Mouse (Mus musculus): ENCODE measurements around the gene Arpp21.

Gene Arpp21

DNA sequence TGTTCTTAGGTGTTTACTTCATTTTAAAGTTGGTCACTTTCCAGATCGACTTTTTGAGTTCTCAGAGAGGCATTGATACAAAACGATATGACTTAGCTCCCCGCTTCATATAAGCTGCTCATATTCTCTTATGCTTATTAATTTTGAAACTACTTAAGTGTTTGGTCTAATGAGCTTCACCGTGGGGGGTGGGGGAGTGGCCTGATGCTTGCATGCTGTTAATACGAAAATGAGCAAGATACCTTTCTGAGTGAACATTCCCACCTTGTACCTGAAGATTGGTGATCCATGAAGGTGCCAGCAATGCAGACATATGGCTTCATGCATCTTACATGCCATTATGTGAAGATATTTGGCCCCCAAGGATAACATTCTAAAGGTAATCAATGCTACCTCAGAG, 4.4 kb downstream of the Arpp21 start:
- no peak for DNase-seq (ENCODE audit: low read depth, low spot score)

DNA sequence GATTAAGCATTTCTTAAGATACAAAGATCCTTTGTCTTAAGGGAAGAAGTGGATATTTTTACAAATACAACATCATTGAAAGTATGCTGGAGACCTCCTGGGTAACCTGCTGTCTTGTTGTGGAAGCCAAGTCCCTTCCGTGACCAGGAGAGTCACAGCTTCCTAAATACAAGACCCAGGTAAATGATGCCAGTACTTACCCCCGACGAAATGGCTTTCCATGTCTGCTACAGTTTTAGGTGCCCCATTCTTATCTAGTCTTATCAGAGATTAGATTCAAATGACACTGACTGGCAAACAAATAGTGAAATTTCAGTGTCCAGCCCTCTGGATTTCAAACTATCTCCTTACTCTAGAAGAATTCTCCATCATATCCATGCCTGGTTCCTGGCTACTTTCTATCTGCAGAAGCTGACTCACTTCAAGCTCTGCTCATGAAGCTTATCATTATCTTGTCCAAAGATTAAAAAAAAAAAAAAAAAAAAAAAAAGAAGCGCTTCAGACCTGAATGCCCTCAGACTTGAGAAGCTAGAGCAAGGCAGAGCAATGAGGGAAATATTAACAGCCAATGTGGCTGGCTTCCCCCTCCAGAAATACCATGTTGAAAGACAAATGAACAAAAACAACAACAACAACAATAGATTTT, 4.9 kb downstream of the Arpp21 start:
- no peak for DNase-seq (ENCODE audit: low read depth, low spot score)

DNA sequence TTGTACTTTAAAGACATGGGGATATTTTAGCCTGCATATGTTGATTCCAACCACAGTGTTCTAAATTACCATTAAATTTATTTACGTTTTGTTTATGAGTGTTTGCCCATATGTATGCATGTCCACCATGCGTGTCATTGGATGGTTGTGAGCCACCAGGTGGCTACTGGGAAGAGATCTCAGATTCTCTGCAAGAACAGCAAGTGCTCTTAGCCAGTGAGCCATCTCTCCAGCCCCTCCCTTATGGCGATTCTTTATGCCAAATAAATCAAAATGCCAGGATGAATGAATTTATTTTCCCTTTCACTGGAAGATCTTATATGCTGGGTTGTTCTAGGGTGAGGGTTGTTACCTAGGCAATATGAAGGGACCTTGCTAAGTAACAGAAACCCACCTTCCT, 7.3 kb downstream of the Arpp21 start:
- DNase-seq (ENCODE audit: low read depth, low spot score), result no peak

DNA sequence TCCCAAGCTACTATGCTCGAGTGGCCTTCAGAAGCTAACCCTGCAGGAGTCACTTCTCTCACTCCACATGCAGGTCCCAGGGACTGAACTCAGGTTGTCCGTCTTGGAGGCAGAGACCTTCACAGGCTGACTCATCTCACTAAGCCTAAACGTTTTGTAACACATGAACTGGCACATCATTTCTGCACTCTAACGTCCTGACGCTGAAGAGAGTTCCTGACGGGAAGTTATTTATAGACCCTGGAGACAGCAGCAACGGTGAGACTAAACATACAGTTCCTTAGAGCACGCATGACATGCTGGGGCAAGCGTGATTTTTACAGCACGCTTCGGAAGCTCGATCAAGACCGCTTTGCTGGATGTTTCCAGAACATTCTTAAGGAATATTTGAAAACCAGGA, 8.6 kb downstream of the Arpp21 start:
- no peak for DNase-seq (ENCODE audit: low read depth, low spot score)

DNA sequence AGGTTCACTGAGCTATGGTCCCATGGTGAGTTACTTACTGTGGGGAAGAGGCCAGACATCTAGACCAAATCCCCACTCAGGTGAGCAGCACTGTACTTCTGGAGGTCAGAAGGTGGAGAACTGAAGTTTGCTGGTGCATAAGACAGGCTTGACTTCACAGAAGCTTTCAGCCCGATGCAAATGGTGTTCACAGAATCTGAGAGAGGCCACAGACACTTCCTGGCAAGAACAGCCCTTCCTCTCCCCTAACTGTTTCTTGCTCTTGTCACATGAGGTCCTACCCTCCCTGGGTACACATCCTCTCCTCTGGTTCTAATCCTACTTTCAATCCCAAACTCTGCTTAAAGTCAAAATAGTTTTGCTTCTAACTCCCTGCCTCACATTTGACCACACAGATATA, 9.2 kb downstream of the Arpp21 start:
- DNase-seq (ENCODE audit: low read depth, low spot score), result no peak

DNA sequence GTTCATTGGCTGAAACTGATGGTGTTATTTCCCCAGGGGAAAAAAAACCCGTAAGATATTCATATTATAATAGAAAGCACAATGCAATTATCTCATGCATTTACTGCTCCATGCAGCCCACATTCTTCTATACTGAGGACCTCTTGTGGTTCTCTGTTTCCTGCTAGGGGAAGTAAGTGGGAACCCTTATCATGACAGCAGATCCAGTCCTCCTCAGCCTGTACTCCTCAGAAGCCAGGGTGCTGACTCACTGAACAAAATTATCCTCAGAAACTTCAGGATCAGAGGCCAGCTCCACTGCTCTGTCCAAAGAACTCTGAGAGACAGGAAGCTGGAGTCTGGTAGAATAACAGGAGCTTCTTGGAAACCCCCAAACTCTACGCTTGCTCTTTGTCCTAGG, 10.7 kb downstream of the Arpp21 start:
- no peak for DNase-seq (ENCODE audit: low read depth, low spot score)

- DNase-seq (ENCODE audit: low read depth, low spot score), result no peak
Measured at GRCm38 (mm10) chr9:112219372-112219771, 16.4 kb downstream of the Arpp21 start.

GRCm38 (mm10) chr9:112218237-112218636, 17.5 kb downstream of the Arpp21 start:
- DNase-seq (ENCODE audit: low read depth, low spot score), result no peak

GRCm38 (mm10) chr9:112217161-112217560, 18.6 kb downstream of the Arpp21 start:
- no peak for DNase-seq (ENCODE audit: low read depth, low spot score)

DNA sequence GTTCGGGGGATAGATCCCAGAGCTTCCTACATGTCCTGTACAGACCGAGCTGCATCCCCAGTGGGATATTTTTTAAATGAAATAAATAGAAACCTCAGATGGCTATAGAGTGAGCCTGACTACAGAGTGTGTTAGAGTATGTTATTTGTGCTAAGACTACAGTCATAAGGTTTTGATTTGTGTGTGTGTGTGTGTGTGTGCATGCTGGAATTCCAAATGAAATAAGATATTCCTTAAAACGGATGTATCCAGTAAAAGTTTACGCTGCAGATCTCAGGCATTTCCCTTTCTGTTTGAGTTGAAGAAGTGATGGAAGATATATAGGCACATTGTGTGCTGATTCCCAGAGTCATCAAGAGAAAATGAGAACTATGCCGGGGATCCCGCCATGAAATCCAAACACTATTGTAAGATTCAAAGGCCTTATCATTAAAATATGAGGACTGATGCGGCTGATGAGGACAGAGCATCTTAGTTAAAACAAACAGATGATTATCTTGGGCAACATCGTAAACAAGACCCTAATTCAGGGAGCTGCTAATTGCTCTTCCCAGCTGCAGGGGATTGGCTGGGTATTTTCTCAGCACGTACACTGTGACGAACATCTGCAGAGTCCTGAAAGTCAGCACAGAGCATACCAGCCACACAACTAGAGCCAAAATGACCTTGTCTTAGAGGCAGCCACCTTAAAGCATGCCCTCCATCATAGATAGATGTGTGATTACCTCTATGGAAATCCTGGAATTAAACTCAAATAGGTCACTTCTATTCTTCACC, 20.5 kb downstream of the Arpp21 start:
- DNase-seq (ENCODE audit: low read depth, low spot score), result no peak

DNA sequence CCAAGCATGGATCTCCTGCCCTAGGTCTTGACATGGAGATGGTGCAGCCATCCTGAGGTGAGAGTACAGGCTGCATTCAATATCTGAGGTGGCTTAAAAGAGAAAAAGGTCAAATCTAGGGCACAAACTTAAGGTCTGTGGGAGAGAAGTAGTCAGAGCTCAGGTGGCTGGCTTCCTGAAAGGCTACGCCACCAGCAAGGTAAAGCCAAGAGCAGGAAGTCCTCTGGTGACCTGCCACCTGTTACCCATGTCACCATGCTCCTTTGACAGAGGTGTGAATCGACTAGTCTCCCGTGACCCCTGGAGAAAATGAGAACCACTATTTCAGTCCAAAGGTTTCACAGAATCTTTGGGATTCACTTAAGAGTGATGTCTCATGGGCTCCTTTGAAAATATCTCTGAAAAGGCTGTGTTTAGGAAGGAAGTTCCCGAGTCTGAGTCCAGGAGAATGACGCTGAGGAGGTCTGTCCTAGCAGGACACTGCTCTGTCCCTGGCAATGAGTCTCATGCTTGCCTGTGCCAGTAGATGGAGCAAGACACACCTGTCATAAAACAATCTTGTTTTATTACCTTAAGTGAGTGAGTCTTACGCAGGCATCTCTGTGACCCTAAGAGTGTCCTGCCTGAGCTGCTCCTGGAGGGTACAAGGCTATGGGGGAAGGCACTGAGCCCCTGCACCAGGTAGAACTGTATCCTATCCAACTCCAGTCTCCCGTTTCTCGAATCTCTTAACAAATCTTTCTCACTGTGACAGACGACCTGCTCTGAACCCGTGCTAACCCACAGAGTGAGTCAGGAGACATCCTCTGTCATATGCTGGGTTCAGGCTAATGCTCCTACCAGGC, 22.1 kb downstream of the Arpp21 start:
- DNase-seq (ENCODE audit: low read depth, low spot score), result no peak

GRCm38 (mm10) chr9:112209803-112210202, 25.9 kb downstream of the Arpp21 start:
- no peak for DNase-seq (ENCODE audit: low read depth, low spot score)

DNA sequence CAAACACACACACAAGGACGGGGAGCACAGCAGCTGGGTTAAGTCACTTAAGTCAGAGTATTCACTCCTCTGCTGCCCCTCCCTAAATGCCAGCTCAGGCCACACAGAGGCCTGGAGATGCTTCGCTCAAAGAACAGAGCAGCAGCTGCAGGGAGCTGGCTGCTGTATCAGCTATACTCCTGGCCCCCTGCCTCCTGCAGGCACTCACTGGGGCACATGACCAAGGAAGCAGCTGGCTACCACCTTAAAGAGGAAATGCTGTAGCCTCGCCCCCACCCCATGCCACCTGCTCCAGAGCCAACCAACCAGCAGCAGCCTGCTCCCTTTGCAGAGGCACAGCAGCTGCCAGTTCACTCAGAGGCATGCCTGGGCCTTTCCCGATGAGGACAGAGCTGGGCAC, 28.0 kb downstream of the Arpp21 start:
- no peak for DNase-seq (ENCODE audit: low read depth, low spot score)

DNA sequence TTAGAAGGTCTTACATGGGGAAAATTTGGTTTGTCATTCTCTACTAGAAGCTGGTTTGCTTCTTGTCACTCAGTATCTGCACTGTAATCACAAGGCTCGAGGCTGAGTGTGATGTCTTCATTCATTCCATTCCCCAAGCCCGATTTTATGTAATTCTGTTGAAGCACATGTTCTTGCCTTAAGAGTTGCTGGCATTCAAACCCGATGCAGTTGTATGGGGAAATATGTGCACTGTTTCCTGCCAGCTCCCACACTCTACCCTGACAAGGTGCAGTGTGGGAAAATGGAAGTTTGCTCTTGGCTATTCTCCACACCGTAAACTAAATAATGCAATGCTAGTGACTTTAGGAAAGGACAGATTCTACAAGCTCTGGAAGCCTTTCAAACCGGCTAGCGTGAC, 37.4 kb downstream of the Arpp21 start:
- no peak for DNase-seq (ENCODE audit: low read depth, low spot score)

DNA sequence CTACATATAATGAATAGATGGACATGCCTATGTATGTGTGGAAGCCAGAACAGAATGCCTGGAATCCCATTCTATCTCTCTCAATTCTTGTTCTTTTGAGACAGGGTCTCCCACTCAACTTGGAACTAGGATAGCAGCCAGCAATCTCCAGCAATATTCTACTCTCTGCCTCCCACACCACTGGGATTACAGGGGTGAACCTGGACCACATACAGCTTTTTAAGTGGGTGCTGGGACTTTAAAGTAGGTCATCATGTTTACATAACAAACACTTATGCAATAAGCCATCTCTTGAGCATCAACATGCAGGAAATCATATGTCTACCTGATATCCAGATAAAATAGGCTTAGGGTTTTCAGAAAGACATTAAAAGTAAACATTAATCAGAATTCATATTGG, 41.7 kb downstream of the Arpp21 start:
- no peak for DNase-seq (ENCODE audit: low read depth, low spot score)

DNA sequence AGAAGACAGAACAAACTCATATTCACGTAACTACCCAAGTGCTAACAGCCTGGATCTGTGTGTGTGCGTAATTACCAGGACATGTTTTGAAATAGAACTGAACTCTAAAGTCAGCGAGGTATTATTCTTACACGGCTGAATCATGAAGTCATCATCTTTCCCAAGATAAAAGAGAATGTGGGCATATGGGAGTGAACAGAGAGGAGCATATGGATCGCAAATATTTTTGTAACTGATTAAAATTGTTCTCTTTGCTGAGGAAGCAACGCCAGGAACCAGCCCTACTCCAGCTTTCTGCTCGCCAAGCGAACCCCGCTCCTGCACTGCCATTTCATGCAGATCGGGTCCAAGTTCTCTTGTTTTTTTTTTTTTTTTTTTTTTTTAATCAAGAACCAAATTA, 46.3 kb downstream of the Arpp21 start:
- no peak for DNase-seq (ENCODE audit: low read depth, low spot score)

DNA sequence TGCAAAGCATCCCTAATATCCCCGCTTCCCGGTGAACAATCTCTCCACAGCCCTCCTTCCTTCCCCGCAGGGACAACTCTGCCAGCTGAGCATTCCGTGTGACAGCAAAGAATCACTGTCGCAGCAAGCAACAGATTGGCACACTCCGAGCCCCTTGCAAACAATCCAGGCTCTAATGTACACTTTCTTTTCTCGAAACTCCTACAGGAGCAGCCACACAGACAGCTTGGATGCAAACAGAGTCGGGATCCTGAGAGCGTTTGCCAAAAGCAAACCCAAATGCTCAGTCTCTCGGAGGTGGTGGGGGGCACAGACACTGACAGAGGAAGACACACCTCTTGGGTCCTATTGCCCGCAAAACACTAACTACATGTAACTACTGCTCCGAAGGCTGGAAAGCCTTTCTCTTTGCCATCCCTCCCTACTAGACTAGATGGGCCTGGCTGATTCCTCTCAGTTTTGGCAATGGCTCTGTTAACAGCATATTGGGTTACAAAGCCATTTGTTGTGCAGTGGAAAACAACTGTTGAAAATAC, 47.3 kb downstream of the Arpp21 start:
- DNase-seq (ENCODE audit: low read depth, low spot score), result no peak

GRCm38 (mm10) chr9:112187667-112188066, 48.1 kb downstream of the Arpp21 start:
- no peak for DNase-seq (ENCODE audit: low read depth, low spot score)

- DNase-seq (ENCODE audit: low read depth, low spot score), result no peak
Measured at GRCm38 (mm10) chr9:112186336-112187305, 49.1 kb downstream of the Arpp21 start.

DNA sequence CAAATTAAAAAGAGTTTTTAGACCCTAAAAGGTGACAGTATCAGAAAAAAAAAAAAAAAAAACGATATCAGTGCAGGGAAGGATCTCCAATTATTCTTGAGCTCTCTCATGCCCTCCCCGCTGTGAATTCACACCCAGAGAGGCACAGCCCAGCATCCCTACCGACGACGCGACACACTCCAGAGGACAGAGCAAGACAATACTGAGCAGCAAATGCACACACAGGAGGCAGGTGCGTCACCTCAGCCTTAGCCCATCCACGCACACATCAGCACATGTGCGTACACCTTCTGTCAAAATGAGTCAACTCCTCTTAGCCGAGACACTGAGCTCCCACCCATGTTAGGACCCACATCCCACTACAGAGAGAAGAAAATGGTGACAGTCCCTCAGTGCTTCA, 50.0 kb downstream of the Arpp21 start:
- no peak for DNase-seq (ENCODE audit: low read depth, low spot score)

DNA sequence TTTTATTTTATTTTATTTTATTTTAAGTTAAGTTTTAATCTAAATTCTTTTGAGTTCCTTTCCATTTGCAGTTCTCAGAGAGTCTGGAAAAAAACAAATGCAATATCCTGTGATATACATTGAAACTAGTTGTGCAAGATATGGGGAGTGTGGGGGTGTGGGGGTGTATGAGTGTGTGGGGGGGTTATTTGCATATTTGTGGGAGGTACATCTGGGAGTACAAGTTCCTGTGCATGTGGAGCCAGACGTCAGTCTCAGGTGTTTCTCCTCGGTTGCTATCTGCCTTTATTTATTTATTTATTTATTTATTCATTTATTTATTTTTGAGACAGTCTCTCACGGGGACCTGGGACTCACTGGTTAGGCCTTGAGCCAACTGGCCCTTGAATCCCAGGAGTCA, 53.0 kb downstream of the Arpp21 start:
- DNase-seq (ENCODE audit: low read depth, low spot score), result no peak
